Mouse (Mus musculus) liver, embryonic 15.5 days (tissue): Measurements from ENCODE around the gene Mcidas. TPM values are rescaled to one million over a fixed set of nuclear protein-coding genes. Genes with fewer than 3 reads are reported as not detected.

ENCODE experiments used
- ATAC-seq: fragments of 200-750 bp; cut with Nextera tagmentation; 2 replicates; pipeline ENCODE4 v1.8.0; 2017; ENCODE audit warnings: moderate number of reproducible peaks, mild to moderate bottlenecking, moderate library complexity; ENCODE audit not compliant: insufficient read depth
- H3K27ac ChIP-seq: fragments of 300-500 bp; sonication (generic); replicated peaks from 2 replicates; pipeline ENCODE4 v1.5.1; 2015; ENCODE audit warnings: mild to moderate bottlenecking, inconsistent platforms
- H3K27me3 ChIP-seq: fragments of 300-500 bp; sonication (generic); 2 replicates; pipeline ENCODE4 v1.6.1; 2015; ENCODE audit warnings: mild to moderate bottlenecking, inconsistent platforms
- H3K36me3 ChIP-seq: fragments of 300-500 bp; sonication (generic); replicated peaks from 2 replicates; pipeline ENCODE4 v1.6.1; 2015; ENCODE audit warnings: moderate library complexity, mild to moderate bottlenecking, inconsistent platforms
- H3K4me1 ChIP-seq: fragments of 300-500 bp; sonication (generic); replicated peaks from 2 replicates; pipeline ENCODE4 v1.6.1; 2015; ENCODE audit warnings: inconsistent platforms
- H3K4me2 ChIP-seq: fragments of 300-500 bp; sonication (generic); 2 replicates; pipeline ENCODE4 v1.6.1; 2015; ENCODE audit warnings: moderate library complexity, mild to moderate bottlenecking, inconsistent platforms
- H3K4me3 ChIP-seq: fragments of 300-500 bp; sonication (generic); replicated peaks from 2 replicates; pipeline ENCODE4 v1.5.1; 2015; ENCODE audit warnings: mild to moderate bottlenecking, inconsistent platforms
- H3K9ac ChIP-seq: fragments of 300-500 bp; sonication (generic); 2 replicates; pipeline ENCODE4 v1.6.1; 2015; ENCODE audit warnings: moderate library complexity, mild to moderate bottlenecking, inconsistent platforms
- H3K9me3 ChIP-seq: fragments of 300-500 bp; sonication (generic); replicated peaks from 2 replicates; pipeline ENCODE4 v1.6.1; 2016; ENCODE audit warnings: inconsistent platforms
- WGBS: fragments of 180-500 bp; shearing (Covaris S2); methylation state at CpG from one replicate; pipeline ENCODE4 v1.1.7; 2015; ENCODE audit warnings: mixed read lengths; ENCODE audit not compliant: insufficient replicate concordance; 5-methylcytosine and 5-hydroxymethylcytosine counted together
- polyA plus RNA-seq: library from polyadenylated mRNA; unstranded; fragments of >200 nt; fragmentation: Nextera tagmentation; extraction: Ambion mirVana; gene quantifications from 2 replicates; pipeline ENCODE4 v1.2.1, GENCODE M21; 2015

The Mcidas gene
- polyA plus RNA-seq, 1 experiment from 2014 or later: not detected

DNA sequence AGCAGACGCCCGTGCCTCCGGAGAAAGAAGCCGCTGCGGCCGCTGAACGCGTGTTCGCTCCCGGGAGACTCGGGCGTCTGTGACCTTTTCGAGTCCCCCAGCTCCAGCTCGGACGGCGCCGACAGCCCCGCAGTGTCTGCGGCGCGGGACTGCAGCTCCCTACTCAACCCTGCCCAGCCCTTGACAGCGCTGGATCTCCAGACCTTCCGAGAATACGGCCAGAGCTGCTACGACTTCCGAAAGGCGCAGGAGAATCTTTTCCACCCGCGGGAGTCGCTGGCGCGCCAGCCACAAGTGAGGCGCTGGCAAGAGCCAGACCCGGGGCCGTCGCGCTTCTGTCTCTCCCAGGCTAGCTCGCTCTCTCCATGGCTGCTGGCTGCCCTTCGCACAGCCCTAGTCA, 5.7 kb upstream of the Mcidas start:
- ATAC-seq: peak; percentile 11
- Histone ChIP-seq H3K9ac (peak overlapping the region; percentile 21; the same call in 1 of the 2 replicates), H3K36me3 (no peaks in the 10 kb centered on the region), H3K4me3 (peak overlapping the region; percentile 51), H3K4me1 (peaks cover 21% of the 10 kb centered on the region), H3K4me2 (peak overlapping the region; percentile 75), H3K27ac (no peak overlapping the region), H3K9me3 (no peaks in the 10 kb centered on the region), H3K27me3 (peaks cover 91% of the 10 kb centered on the region)
- under 1% methylated on average over 39 of the region's 39 CpGs for WGBS

DNA sequence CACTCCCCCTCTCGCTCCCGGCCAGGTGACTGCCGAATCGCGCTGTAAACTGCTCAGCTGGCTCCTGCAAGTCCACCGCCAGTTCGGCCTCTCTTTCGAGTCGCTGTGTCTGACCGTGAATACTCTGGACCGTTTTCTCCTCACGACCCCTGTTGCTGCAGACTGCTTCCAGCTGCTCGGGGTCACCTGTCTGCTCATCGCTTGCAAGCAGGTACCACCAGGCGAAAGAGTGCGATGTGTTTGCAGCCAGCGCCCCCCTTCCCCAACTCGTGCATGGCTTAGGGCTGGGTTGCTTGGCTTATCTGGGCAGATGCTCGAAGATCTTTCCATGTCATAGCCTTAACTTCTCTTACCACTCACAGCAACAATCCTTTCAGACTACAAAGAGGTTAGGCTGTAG, 4.8 kb upstream of the Mcidas start:
- no peak overlapping the region for H3K27ac ChIP-seq
- H3K4me2 ChIP-seq: peak overlapping the region; percentile 75
- no peak for ATAC-seq
- peaks cover 28% of the 10 kb centered on the region for H3K4me1 ChIP-seq
- 1% methylated on average over 19 of the region's 19 CpGs for WGBS
- no peaks in the 10 kb centered on the region for H3K9me3 ChIP-seq
- peaks cover 91% of the 10 kb centered on the region for H3K27me3 ChIP-seq
- H3K36me3 ChIP-seq: no peaks in the 10 kb centered on the region
- no peak overlapping the region for H3K9ac ChIP-seq
- peak overlapping the region; percentile 51 for H3K4me3 ChIP-seq

- 1% methylated on average over 23 of the region's 23 CpGs for WGBS
- Histone ChIP-seq H3K27me3 (peaks cover 92% of the 10 kb centered on the region), H3K4me1 (peaks cover 31% of the 10 kb centered on the region), H3K4me3 (peak overlapping the region; percentile 15), H3K4me2 (peak overlapping the region; percentile 42), H3K9me3 (no peaks in the 10 kb centered on the region), H3K36me3 (no peaks in the 10 kb centered on the region), H3K27ac (no peak overlapping the region), H3K9ac (no peak overlapping the region)
- ATAC-seq: no peak
Measured at GRCm38 (mm10) chr13:112989541-112989940, 4.1 kb upstream of the Mcidas start.

- no peak overlapping the region for H3K27ac ChIP-seq
- H3K4me1 ChIP-seq: peaks cover 31% of the 10 kb centered on the region
- no peak overlapping the region for H3K9ac ChIP-seq
- H3K36me3 ChIP-seq: no peaks in the 10 kb centered on the region
- peak overlapping the region; percentile 23; the same call in 1 of the 2 replicates for H3K4me2 ChIP-seq
- peaks cover 96% of the 10 kb centered on the region for H3K27me3 ChIP-seq
- no peak overlapping the region for H3K4me3 ChIP-seq
- no peak for ATAC-seq
- 7% methylated on average over 4 of the region's 4 CpGs for WGBS
- H3K9me3 ChIP-seq: no peaks in the 10 kb centered on the region
Measured at GRCm38 (mm10) chr13:112990346-112990745, 3.3 kb upstream of the Mcidas start.

DNA sequence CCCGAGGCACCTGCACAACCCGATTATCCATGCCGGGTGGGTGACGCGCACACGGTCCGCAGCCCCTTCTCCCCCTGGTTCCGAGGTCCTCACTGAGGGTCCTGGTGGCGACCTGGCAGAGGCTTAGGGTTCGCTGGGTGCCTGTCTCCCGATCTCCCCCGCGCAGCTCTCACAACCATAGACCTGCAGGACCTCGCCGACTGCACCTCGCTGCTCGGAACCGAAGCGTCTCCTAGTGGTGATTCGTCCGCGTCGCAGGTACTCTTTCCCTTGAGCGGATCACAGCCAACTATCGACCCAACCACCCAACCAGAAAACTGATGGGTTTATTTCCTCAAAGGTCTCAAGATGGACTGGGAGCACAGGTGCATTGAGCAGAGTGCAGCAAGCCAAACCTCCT, 546 bp downstream of the Mcidas start:
- Histone ChIP-seq H3K36me3 (no peaks in the 10 kb centered on the region), H3K4me2 (peak overlapping the region; percentile 61), H3K27ac (no peak overlapping the region), H3K4me3 (peak overlapping the region; percentile 40), H3K4me1 (peaks cover 10% of the 10 kb centered on the region), H3K9me3 (no peaks in the 10 kb centered on the region), H3K27me3 (peaks cover 96% of the 10 kb centered on the region), H3K9ac (no peak overlapping the region)
- under 1% methylated on average over 25 of the region's 25 CpGs for WGBS
- ATAC-seq: peak; percentile 11; the same call in 1 of the 2 replicates

DNA sequence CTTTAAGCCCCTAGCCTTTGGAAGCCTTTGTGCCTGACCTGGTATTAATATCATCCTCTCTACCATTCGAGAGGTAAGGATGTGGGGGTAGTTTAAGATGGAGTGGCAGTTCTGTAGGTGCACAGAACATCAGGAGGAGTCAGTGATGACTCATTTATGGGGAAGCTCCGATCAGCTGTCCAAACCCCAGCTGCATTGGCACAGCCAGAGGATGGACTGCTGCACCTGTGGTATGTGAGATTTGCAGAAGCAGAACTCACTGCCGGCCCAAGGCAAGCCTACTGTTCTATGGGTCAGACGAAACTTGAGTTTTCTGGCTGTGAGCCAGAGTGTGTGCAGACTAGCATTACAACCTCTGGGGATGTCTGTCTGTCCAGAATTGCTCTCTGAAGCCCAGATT, 2.8 kb downstream of the Mcidas start:
- Histone ChIP-seq H3K36me3 (no peaks in the 10 kb centered on the region), H3K27me3 (peaks cover 94% of the 10 kb centered on the region), H3K9ac (no peak overlapping the region), H3K27ac (no peak overlapping the region), H3K9me3 (no peaks in the 10 kb centered on the region), H3K4me3 (no peak overlapping the region), H3K4me2 (no peak overlapping the region), H3K4me1 (peaks cover 10% of the 10 kb centered on the region)
- ATAC-seq: no peak
- 44% methylated on average over 4 of the region's 4 CpGs for WGBS

DNA sequence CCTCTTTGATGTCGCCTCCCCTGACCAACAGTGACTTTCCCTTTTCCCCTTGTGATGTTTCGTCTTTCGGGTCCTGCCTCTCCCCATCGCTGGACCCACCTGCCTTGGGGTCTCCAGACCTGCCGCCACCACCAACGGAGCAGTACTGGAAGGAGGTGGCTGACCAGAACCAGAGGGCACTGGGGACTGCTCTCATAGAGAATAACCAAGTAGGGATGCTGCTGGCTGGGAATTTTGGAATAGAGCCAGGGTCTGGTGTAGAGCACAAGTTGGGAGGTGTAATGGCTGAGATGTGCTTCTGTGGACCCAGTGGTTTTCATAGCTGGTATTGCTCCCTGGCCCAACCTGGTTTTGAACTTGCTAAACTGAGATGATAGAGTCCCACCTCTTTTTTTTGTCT, 3.7 kb downstream of the Mcidas start:
- peaks cover 88% of the 10 kb centered on the region for H3K27me3 ChIP-seq
- 57% methylated on average over 6 of the region's 6 CpGs for WGBS
- H3K9ac ChIP-seq: no peak overlapping the region

GRCm38 (mm10) chr13:112998427-112999201, 5.0 kb downstream of the Mcidas start:
- Histone ChIP-seq H3K27ac (no peak overlapping the region), H3K9ac (no peak overlapping the region), H3K4me1 (peaks cover 6% of the 10 kb centered on the region), H3K4me3 (0 out of 2 replicates have a peak overlapping the region, but pooled peaks have one; percentile 0), H3K9me3 (no peaks in the 10 kb centered on the region), H3K27me3 (peaks cover 76% of the 10 kb centered on the region), H3K4me2 (peak overlapping the region; percentile 39), H3K36me3 (no peaks in the 10 kb centered on the region)
- 2% methylated on average over 46 of the region's 46 CpGs for WGBS
- ATAC-seq: no peak

More for the DNA sequence above, 3.7 kb downstream of the Mcidas start:
- H3K9me3 ChIP-seq: no peaks in the 10 kb centered on the region
- H3K4me3 ChIP-seq: no peak overlapping the region
- peaks cover 10% of the 10 kb centered on the region for H3K4me1 ChIP-seq
- no peak overlapping the region for H3K4me2 ChIP-seq
- no peak overlapping the region for H3K27ac ChIP-seq
- H3K36me3 ChIP-seq: no peaks in the 10 kb centered on the region
- no peak for ATAC-seq

DNA sequence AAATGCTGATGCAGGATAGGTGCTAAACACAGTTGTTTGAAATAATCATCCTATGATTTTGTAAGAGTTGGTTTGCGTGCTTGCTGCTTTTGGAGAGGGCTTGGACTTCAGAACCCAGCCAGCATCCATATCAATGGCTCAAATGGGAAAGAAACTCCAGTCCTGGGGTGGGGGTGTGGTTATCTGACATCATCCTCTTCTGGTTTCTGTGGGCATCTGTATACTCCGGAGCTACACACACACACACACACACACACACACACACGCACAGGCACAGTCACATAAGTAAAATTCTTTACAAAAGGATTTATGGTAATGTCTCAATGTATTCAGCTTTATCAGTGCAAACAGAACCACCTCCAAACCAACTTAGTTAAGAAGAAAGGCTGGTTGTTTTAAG, 6.4 kb downstream of the Mcidas start:
- WGBS: 49% methylated on average over 3 of the region's 3 CpGs

GRCm38 (mm10) chr13:113000576-113001318, 7.1 kb downstream of the Mcidas start:
- ATAC-seq: no peak

More for the DNA sequence above, 6.4 kb downstream of the Mcidas start:
- Histone ChIP-seq H3K36me3 (no peaks in the 10 kb centered on the region), H3K9me3 (no peaks in the 10 kb centered on the region), H3K27ac (no peak overlapping the region), H3K9ac (no peak overlapping the region), H3K4me2 (no peak overlapping the region), H3K4me1 (no peaks in the 10 kb centered on the region; the same call in 1 of the 2 replicates), H3K27me3 (peaks cover 61% of the 10 kb centered on the region), H3K4me3 (no peak overlapping the region)
- ATAC-seq: no peak

GRCm38 (mm10) chr13:113012683-113013082, 19.0 kb downstream of the Mcidas start:
- 72% methylated on average over 6 of the region's 6 CpGs for WGBS
- no peaks in the 10 kb centered on the region for H3K36me3 ChIP-seq
- H3K27me3 ChIP-seq: peaks cover 8% of the 10 kb centered on the region
- no peaks in the 10 kb centered on the region for H3K9me3 ChIP-seq
- H3K4me2 ChIP-seq: peak overlapping the region; percentile 61; the same call in 1 of the 2 replicates
- ATAC-seq: no peak
- no peak overlapping the region for H3K4me3 ChIP-seq
- H3K9ac ChIP-seq: no peak overlapping the region
- H3K27ac ChIP-seq: no peak overlapping the region
- no peaks in the 10 kb centered on the region for H3K4me1 ChIP-seq

More at GRCm38 (mm10) chr13:113000576-113001318, 7.1 kb downstream of the Mcidas start:
- Histone ChIP-seq H3K36me3 (no peaks in the 10 kb centered on the region), H3K27ac (no peak overlapping the region), H3K9me3 (no peaks in the 10 kb centered on the region), H3K9ac (no peak overlapping the region), H3K27me3 (peaks cover 55% of the 10 kb centered on the region), H3K4me2 (no peak overlapping the region), H3K4me3 (no peak overlapping the region), H3K4me1 (no peaks in the 10 kb centered on the region; the same call in 1 of the 2 replicates)
- WGBS: 39% methylated on average over 9 of the region's 9 CpGs
